Mouse (Mus musculus): ENCODE data around the gene Rubcn. TPM values are rescaled to one million over a fixed set of nuclear protein-coding genes. Genes with fewer than 3 reads are reported as not detected.

The Rubcn gene
- polyA plus RNA-seq (2021; fragmentation: Nextera tagmentation) = 16.2 and 17.1 TPM in 2 replicates
- long read RNA-seq, experiment 1, full-length matches to known transcripts = 19 of 48 reads
- long read RNA-seq, experiment 1, partial matches to known transcripts = 10 of 48 reads
- long read RNA-seq, experiment 1, other reads (novel, unspliced or antisense) = 19 of 48 reads
- long read RNA-seq, experiment 2, partial matches to known transcripts = 0 of 12 reads
- long read RNA-seq, experiment 2, other reads (novel, unspliced or antisense) = 12 of 12 reads

DNA sequence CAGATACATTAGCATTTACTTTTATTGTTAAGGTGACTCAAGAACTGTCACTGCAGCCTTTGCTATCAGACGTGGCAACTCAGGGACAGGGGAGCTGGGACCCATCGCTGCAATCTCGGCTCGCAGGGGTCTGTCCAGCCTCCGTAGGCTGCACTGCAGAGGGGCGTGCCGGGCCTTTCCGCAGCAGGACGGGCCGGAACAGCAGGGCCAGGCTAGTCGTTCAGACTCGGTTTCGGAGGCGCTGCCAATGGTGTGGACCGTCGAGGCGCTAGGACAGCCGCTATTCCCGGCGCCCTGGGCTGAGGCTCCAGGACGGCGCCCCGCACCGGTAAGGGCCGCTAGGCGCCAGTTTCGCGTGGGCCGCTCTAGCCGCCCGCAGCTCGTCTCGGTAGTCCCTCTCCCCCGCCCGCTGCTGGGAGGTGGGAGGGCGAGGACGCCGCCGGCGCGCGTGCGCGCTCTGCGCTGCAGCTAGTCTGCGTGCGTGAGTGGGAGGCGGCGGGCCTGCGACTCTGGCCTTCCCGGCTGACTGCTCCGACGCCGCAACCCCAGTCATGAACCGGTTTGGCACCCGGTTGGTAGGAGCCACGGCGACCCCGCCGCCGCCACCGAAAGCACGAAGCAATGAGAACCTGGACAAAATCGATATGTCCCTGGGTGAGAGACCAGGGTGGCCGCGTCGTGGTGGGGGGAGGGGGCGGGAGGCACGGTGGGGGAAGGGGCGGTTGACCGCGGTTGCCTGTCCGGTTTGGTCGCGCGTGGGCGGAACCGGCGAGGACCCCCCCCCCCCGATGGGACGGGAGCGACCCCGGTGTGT lies at the start of gene Rubcn, which contains the start of gene Fyttd1:
Gene Rubcn (minus strand): TSS at position 424 of the 814 bp plus-strand sequence.
Gene Fyttd1 (plus strand): TSS at position 158 of the 814 bp plus-strand sequence.

GRCm38 (mm10) chr16:32913937-32914881 lies 36.6 kb upstream of the Rubcn start, which contains the start of gene Lrch3:
Lrch3 (plus strand) TSS chr16:32914100.

GRCm38 (mm10) chr16:32810321-32810720 lies 67.2 kb downstream of the Rubcn start, which contains the start of gene Smbd1:
Smbd1 (minus strand) TSS chr16:32810477.

DNA sequence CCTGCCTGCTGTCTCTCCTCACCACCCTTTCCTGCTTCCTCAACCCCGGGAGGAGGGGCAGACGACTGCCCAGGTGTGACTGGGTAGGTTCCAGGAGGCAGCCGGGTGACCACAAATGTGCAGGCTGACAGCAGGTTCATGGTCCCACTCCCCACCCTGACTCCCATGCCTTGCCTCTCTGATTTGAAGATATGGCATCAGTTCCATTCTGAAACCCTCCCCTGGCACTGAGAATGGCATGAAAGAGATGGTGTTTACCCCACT lies 80.2 kb downstream of the Rubcn start, which contains the start of gene Muc20:
Gene Muc20 (minus strand): TSS at position 10 of the 264 bp plus-strand sequence.

Other genes starting within 250 kb of the Rubcn start
- gene Tnk2, start 233.9 kb downstream of the Rubcn start, polyA plus RNA-seq (2021; fragmentation: Nextera tagmentation) = 9.0 and 20.1 TPM in 2 replicates
- gene Muc4, start 141.9 kb downstream of the Rubcn start, polyA plus RNA-seq (2021; fragmentation: Nextera tagmentation) = not detected in 2 replicates
- gene Muc20, start 80.3 kb downstream of the Rubcn start, polyA plus RNA-seq (2021; fragmentation: Nextera tagmentation) = not detected in 2 replicates
- not detected in 2 replicates for gene Smbd1, start 67.3 kb downstream of the Rubcn start, polyA plus RNA-seq (2021; fragmentation: Nextera tagmentation)
- gene Fyttd1, start 266 bp downstream of the Rubcn start, polyA plus RNA-seq (2021; fragmentation: Nextera tagmentation) = 90.5 and 123 TPM in 2 replicates
- 5.4 and 7.5 TPM in 2 replicates for gene Lrch3, start 36.3 kb upstream of the Rubcn start, polyA plus RNA-seq (2021; fragmentation: Nextera tagmentation)
- 2.0 and 3.2 TPM in 2 replicates for gene Iqcg, start 178.5 kb upstream of the Rubcn start, polyA plus RNA-seq (2021; fragmentation: Nextera tagmentation)
- 2,472 and 2,685 TPM in 2 replicates for gene Rpl35a, start 178.7 kb upstream of the Rubcn start, polyA plus RNA-seq (2021; fragmentation: Nextera tagmentation)
- gene Lmln, start 184.8 kb upstream of the Rubcn start, polyA plus RNA-seq (2021; fragmentation: Nextera tagmentation) = 2.5 and 2.6 TPM in 2 replicates

All from left cerebral cortex, adult 6 months (tissue).